Mouse (Mus musculus): ENCODE data around the gene Gm20837. TPM values are rescaled to one million over a fixed set of nuclear protein-coding genes. Genes with fewer than 3 reads are reported as not detected.
"Not testable (repeated sequence)": the region's sequence is repeated elsewhere in the genome, so short reads cannot be mapped to it uniquely, and the experiment has no call there.

Gm20837 gene
- not detected for total RNA-seq (2021)

DNA sequence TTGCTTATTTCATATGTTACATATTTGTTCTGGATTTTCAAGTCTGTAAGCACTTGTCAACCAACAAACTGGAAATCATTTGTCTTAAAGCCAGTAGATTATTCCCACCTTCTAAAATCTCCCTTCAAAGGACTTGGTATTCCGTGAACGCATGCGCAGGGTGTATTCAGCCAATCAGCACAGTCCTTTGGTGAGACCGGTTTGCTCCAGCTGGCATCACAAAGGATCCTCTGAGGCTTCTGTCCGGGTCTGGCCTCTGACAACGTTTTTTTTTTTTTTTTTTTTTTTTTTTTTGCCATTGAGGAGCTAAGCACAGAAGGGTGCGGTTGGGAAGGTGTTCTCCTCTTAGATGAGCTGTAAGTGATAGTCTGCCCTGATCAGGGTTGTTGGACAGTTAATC is at the start of gene Gm20837:
TSS of gene Gm20837 (plus strand) at position 301 of the 400 bp plus-strand sequence.
- not testable (repeated sequence) for DNase-seq (ENCODE audit: extremely low spot score in 1 of 2, low spot score in 1 of 2)
